Mouse (Mus musculus): Measurements from ENCODE around the gene Ppa1.

GRCm38 (mm10) chr10:61714771-61715461 lies 66.6 kb downstream of the Ppa1 start, which contains the start of gene Aifm2:
- TF ChIP-seq GATA1 (IDR thresholded peaks at IDR 0.05; ENCODE audit: borderline replicate concordance, low read length) (no peak), FLI1 (IDR thresholded peaks at IDR 0.05; ENCODE audit: low read length) (no peak)

All from megakaryocyte, embryonic 14.5 days (primary cell).